Mouse (Mus musculus): ENCODE results near the gene Ms4a4c.
"Not testable (repeated sequence)": the region's sequence is repeated elsewhere in the genome, so short reads cannot be mapped to it uniquely, and the experiment has no call there.

Gene Ms4a4c

DNA sequence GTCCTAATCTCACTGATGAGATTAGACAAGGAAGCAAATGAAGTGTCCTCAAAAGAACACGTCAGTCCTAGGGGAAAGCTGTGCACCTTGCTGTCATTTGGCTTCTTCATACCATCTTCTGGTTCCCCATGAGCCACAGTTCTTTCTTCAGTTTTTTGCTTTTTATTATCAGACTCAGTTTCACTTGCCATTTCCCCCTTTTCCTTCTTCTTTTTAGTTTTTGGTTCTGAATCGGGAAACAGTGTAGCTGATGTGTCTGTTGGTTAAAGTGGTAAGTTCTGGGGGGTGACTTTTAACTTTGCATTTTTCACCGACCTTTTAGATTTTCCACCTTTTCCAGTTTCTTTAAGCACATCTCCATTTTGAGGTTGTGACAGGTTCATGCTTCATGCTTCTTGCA is at the start of gene Ms4a4c:
TSS of gene Ms4a4c (plus strand) at position 244 of the 400 bp plus-strand sequence.
- DNase-seq = no peak

GRCm38 (mm10) chr19:11355730-11356129 is 48.8 kb upstream of the Ms4a4c start:
- peak; percentile 15 for DNase-seq

- peak; percentile 50 for DNase-seq
Measured at GRCm38 (mm10) chr19:11360106-11360505, 44.5 kb upstream of the Ms4a4c start.

GRCm38 (mm10) chr19:11362002-11362401 is 42.6 kb upstream of the Ms4a4c start:
- DNase-seq = peak; percentile 74

GRCm38 (mm10) chr19:11368310-11368709 is 36.3 kb upstream of the Ms4a4c start:
- DNase-seq = peak; percentile 81

GRCm38 (mm10) chr19:11371181-11371580 is 33.4 kb upstream of the Ms4a4c start:
- DNase-seq = no peak

DNA sequence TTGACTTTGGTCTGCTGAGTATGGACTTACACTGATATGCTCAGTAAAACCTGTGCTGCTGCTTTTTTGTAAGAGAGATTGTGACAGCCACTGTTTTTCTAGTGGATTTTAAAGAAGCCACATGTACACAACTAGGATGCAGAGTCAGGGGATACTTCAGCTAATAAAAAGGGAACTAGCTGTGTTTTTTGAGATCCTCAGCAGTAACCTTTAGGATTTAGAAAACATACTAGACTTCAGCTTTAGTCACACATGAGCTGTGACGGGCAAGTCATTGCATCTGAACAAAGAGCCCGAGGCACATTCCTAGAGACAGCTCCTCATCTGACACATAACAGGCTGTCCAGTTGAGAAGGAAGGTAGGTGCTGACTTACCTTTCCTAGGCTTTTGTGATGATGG is 29.3 kb upstream of the Ms4a4c start, which contains the start of gene Ms4a4a:
TSS of gene Ms4a4a (plus strand) at position 251 of the 400 bp plus-strand sequence.
- DNase-seq = peak; percentile 78

GRCm38 (mm10) chr19:11376399-11376798 is 28.2 kb upstream of the Ms4a4c start:
- DNase-seq = no peak

DNA sequence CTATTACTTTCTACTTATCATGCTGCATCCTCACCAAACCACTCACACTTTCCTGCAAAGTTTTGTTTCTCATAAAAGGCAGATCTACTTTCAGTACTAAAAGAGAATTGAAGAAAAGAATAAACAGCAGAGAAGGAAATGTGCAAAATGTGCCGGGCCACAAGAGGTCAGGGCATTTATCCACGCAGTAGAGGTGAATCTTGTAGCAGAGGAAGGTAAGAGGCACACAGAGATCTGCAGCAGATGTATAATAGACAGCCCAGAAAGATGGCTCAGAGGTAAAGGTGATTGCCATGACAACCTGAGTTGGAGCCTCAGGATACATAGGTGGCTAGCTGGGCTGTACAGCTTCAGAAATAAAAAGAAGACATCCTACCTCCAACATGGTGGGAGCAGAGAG is 17.5 kb upstream of the Ms4a4c start:
- no peak for DNase-seq

DNA sequence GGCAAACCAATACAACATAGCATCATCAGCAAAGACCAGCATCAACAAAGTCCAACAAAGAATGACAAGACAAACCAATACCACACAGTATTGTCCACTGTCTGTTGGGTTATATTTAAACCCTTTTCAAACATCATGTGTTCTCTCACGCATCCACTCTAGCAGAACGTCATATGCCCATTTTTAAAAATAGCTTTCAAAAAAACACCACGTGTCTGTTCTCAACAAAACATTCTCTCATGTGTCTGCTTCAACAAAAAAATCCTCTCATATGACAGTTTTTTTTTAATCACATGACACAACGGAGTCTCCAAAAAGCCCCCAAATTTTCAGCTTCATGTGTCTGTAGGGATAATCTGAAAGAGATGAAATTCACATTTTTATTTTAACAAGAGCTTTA is 16.9 kb upstream of the Ms4a4c start:
- DNase-seq = no peak

GRCm38 (mm10) chr19:11388949-11389348 is 15.6 kb upstream of the Ms4a4c start:
- DNase-seq = no peak

DNA sequence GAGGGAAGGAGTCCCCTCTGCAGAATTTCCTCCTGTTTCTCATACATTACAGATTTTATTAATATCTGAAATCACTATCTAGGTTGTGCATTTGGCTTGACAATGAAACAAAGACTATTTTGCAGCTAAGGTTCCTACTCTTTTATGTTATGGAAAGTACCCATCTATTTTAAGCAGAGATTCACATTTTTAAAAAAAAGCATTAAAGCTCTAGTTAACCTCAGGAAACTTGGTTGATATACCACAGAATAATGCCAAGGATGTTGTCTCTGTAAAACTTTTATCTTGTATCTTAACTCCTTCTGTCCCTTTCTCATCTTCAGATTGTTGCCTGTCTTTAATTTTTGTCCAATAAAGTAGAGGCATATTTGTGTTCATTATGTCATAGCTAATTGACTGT is 8.8 kb upstream of the Ms4a4c start:
- no peak for DNase-seq

DNA sequence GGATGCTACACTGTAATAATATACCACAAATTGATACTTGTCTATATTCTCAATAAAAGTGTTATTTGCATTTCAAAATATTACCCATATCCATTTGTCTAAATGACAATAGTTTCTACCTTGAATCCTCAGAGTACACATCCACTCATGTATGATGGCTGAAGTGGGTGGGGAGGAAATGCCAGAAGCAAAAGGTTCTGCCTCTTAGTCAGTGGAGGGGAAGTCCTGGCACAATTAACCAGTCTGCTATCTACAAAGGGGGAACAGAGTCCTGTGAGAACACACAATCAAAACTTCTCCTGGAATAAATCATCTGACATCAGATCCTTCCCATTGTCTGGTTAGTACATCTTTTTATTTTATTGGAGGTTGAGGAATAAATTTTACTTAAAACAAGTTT is 2.9 kb downstream of the Ms4a4c start:
- peak; percentile 43 for DNase-seq

- no peak for DNase-seq
Measured at GRCm38 (mm10) chr19:11408591-11408990, 4.0 kb downstream of the Ms4a4c start.

GRCm38 (mm10) chr19:11411640-11412039 is 7.1 kb downstream of the Ms4a4c start:
- DNase-seq = peak; percentile 22

GRCm38 (mm10) chr19:11414084-11414483 is 9.5 kb downstream of the Ms4a4c start:
- DNase-seq = peak; percentile 72

DNA sequence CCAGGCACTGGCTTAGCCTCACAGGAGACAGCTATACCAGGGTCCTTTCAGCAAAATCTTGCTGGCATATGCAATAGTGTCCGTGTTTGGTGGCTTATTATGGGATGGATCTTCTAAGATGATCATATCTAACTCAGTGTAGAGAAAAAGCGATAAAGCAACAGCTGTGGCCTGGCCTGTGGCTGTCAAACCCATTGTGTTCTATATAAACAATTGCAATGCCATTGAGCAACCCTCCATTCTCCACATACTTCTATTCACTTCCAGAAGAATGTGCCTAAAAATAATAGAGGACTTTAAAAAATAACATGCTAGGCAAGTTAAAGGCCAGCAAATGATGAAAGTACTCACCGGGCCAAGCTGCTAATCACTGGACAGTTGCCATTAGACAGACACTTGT is 11.0 kb downstream of the Ms4a4c start:
- peak; percentile 73 for DNase-seq

DNA sequence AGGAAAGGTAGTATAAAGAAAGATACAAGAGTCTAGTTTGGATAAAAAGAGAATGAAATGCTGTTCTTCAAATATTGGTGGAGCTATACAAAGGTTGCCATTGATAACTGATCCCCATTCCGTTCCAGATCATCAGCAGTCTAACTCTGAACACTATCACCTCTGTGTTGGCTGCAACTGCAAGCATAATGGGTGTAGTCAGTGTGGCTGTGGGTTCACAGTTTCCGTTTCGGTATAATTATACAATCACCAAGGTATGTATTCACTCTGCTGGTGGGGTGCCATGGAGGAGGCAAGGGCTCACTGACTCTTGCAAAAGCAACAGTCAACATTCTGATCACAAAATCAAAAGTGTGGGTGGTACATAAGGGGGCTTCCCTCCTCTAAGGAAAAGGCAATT is 14.3 kb downstream of the Ms4a4c start:
- DNase-seq = not testable (repeated sequence)

GRCm38 (mm10) chr19:11431209-11431608 is 26.6 kb downstream of the Ms4a4c start:
- peak; percentile 89 for DNase-seq

DNA sequence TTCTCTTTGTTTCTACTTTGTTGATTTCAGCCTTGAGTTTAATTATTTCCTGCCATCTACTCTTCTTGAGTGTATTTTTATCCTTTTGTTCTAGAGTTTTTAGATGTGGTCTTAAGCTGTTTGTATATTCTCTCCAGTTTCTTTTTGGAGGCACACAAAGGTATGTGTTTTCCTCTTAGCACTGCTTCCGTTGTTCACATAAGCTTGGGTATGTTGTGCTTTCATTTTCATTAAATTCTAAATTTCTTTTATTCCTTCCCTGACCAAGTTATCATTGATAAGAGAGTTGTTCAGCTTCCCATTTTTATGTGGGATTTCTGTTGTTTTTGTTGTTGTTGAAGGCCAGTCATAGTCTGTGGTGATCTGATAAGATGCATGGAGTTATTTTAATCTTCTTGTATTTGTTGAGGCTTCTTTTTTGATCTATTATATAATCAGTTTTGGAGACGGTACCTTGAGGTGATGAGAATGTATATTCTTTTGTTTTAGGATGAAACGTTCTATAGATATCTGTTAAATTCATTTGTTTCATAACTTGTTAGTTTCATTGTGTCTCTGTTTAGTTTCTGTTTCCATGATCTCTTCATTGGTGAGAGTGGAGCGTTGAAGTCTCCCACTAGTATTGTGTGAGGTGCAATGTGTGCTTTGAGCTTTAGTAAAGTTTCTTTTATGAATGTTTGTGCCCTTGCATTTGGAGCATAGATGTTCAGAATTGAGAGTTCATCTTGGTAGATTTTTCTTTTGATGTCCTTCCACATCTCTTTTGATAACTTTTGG is 30.7 kb downstream of the Ms4a4c start:
- no peak for DNase-seq

DNA sequence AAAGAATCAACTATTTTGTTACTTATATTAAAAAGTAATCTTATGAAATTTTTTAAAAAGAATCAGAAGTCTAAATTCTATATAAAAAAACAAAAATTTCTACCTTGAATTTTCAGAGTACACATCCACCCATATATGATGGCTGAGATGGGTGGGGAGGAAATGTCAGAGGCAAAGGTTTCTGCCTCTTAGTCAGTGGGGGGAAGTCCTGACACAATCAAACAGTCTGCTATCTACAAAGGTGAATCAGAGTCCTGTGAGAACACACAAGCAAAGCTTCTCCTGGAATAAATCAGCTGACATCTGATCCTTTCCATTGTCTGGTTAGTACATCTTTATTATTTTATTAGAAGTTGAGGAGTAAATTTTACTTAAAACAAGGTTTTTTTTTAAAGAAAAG is 38.8 kb downstream of the Ms4a4c start, which contains the start of gene Ms4a4b:
TSS of gene Ms4a4b (plus strand) at position 216 of the 400 bp plus-strand sequence.
- no peak for DNase-seq

DNA sequence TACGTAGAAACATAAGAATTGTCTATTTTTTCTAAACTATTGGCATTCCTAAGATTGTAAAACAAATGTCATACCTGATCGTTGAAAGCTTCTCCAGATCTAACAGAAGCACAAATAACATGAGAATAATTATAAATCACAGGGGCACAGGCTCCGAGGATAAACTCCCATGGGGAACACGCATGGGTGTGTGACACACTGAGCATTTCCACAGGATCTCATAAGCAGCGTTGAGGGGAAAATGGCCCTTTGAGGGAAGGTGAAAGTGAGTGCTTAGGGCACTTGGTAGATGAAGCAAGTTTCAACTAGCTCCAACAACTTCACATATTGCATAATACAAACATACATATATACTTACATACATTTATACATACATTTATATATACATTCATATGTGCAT is 39.4 kb downstream of the Ms4a4c start:
- no peak for DNase-seq

GRCm38 (mm10) chr19:11447238-11447637 is 42.7 kb downstream of the Ms4a4c start:
- DNase-seq = no peak

GRCm38 (mm10) chr19:11459041-11459440 is 54.5 kb downstream of the Ms4a4c start:
- not testable (repeated sequence) for DNase-seq

DNA sequence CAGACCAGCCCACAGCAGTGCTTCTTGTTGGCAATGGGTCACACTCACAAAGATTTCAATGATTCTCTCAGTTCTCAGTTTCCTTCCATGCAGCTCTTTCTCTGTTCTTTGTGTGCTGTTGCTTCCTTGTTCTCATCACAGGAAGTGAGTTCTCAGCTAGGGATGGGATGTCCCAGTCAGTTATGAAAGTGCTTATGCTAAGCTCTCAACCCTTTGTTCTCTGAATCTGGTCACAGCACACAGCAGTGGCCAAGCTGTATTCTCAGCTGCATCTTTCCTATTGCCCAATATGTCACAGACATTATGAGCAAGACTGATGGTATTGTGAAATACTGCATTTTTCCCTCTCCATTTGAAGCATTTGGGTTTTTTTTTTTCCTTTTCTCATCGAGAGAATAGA is 60.2 kb downstream of the Ms4a4c start:
- DNase-seq = peak; percentile 97

Data from heart, adult 11 months (tissue).